ENCODE assay signal across 24 mouse cellular contexts in genomic region chr1:89042081-89042480, GRCm38 (mm10). TPM values are rescaled to one million over a fixed set of nuclear protein-coding genes. Genes with fewer than 3 reads are reported as not detected.
A peak's percentile ranks its signal among the peaks of the same experiment; 100 is the strongest.
DNase-seq lines count a peak whose midpoint lies in the region; ATAC-seq and TF ChIP-seq lines count a peak whose summit lies in the region.
"Had no signal": no experiment of that assay in that cellular context is flagged by ENCODE, and none has a peak within 500 bp of the region (broad histone marks: within the 10 kb centered on the region; RNA-seq: fewer than 3 reads in every experiment).

No protein-coding gene starts in this region.

- H3K36me3 ChIP-seq in heart, embryonic 12.5 days: no peaks in the 10 kb centered on the region
- no peaks in the 10 kb centered on the region for H3K36me3 ChIP-seq in kidney, embryonic 15.5 days
- H3K36me3 ChIP-seq: embryonic facial prominence, embryonic 13.5 days; forebrain, embryonic 12.5 days; hindbrain, embryonic 15.5 days; limb, embryonic 12.5 days; liver, embryonic 13.5 days; midbrain, embryonic 15.5 days; neural tube, embryonic 12.5 days had no signal

- DNase-seq in heart, adult 11 months: peak; percentile 95
- no peak for DNase-seq in kidney, postnatal 14 days
- peak; percentile 4 for DNase-seq in lung, postnatal 36 days
- no peak for DNase-seq in lung, postnatal 25 days (ENCODE audit: low spot score)
- no peak for DNase-seq in left cerebral cortex, postnatal 4 days
- no peak for DNase-seq in cerebellum, adult 2 months
- DNase-seq: adrenal gland, postnatal 10 days; cerebellum, adult 8-10 months; cerebellum, postnatal 36 days; embryo, embryonic 11 days; kidney, adult 11 months; liver, embryonic 13.5 days; right cerebral cortex, postnatal 25 days; spleen, adult 18-20 months had no signal

- no peak for TF ChIP-seq POLR2A in cerebellum, adult 2 months (IDR thresholded peaks at IDR 0.05; ENCODE audit: borderline replicate concordance, insufficient read depth, low read length)

- H3K27ac ChIP-seq in heart, embryonic 12.5 days (ENCODE audit: poor library complexity, severe bottlenecking): no peak overlapping the region
- 0 out of 2 replicates have a peak overlapping the region, but pooled peaks have one; percentile 47 for H3K27ac ChIP-seq in kidney, embryonic 15.5 days
- no peak overlapping the region for H3K27ac ChIP-seq in cerebellum, adult 2 months (ENCODE audit: insufficient read depth, low read length)
- H3K27ac ChIP-seq: embryonic facial prominence, embryonic 13.5 days; forebrain, embryonic 12.5 days; hindbrain, embryonic 15.5 days; limb, embryonic 12.5 days; liver, embryonic 13.5 days; macrophage; midbrain, embryonic 15.5 days; neural tube, embryonic 12.5 days had no signal

- no peak overlapping the region for H3K9ac ChIP-seq in heart, embryonic 12.5 days
- H3K9ac ChIP-seq in kidney, embryonic 15.5 days: no peak overlapping the region
- H3K9ac ChIP-seq: embryonic facial prominence, embryonic 13.5 days; forebrain, embryonic 12.5 days; hindbrain, embryonic 15.5 days; limb, embryonic 12.5 days; liver, embryonic 13.5 days; midbrain, embryonic 15.5 days; neural tube, embryonic 12.5 days had no signal

- TF ChIP-seq CTCF in cerebellum, adult 2 months (IDR thresholded peaks at IDR 0.05; ENCODE audit: borderline replicate concordance, insufficient read depth, low read depth, low read length): no peak

- WGBS in heart, embryonic 12.5 days: 75% methylated on average over 4 of the region's 4 CpGs
- 76% methylated on average over 4 of the region's 4 CpGs for WGBS in kidney, embryonic 15.5 days
- WGBS in cerebellum, adult 2 months: 84% methylated on average over 4 of the region's 4 CpGs

- no peaks in the 10 kb centered on the region for H3K27me3 ChIP-seq in heart, embryonic 12.5 days (replicated peaks)
- H3K27me3 ChIP-seq in kidney, embryonic 15.5 days: no peaks in the 10 kb centered on the region
- H3K27me3 ChIP-seq in cerebellum, adult 2 months (ENCODE audit: control insufficient read depth, insufficient read depth, low read length): no peaks in the 10 kb centered on the region
- H3K27me3 ChIP-seq: embryonic facial prominence, embryonic 13.5 days; forebrain, embryonic 12.5 days; hindbrain, embryonic 15.5 days; limb, embryonic 12.5 days; liver, embryonic 13.5 days; midbrain, embryonic 15.5 days; neural tube, embryonic 12.5 days had no signal

- no peak overlapping the region for H3K4me3 ChIP-seq in heart, embryonic 12.5 days
- H3K4me3 ChIP-seq in kidney, embryonic 15.5 days (replicated peaks): no peak overlapping the region
- no peak overlapping the region for H3K4me3 ChIP-seq in cerebellum, adult 2 months (replicated peaks; ENCODE audit: insufficient read depth, low read depth, low read length)
- H3K4me3 ChIP-seq: embryonic facial prominence, embryonic 13.5 days; erythroblast, embryonic 14.5 days; forebrain, embryonic 12.5 days; hindbrain, embryonic 15.5 days; limb, embryonic 12.5 days; liver, embryonic 13.5 days; midbrain, embryonic 15.5 days; neural tube, embryonic 12.5 days had no signal

- no peak overlapping the region for H3K4me2 ChIP-seq in heart, embryonic 12.5 days
- no peak overlapping the region for H3K4me2 ChIP-seq in kidney, embryonic 15.5 days
- H3K4me2 ChIP-seq: embryonic facial prominence, embryonic 13.5 days; forebrain, embryonic 12.5 days; hindbrain, embryonic 15.5 days; limb, embryonic 12.5 days; liver, embryonic 13.5 days; midbrain, embryonic 15.5 days; neural tube, embryonic 12.5 days had no signal

- peaks cover 7% of the 10 kb centered on the region; the same call in 1 of the 2 replicates for H3K4me1 ChIP-seq in heart, embryonic 12.5 days (replicated peaks)
- peaks cover 26% of the 10 kb centered on the region for H3K4me1 ChIP-seq in kidney, embryonic 15.5 days
- H3K4me1 ChIP-seq in cerebellum, adult 2 months (ENCODE audit: control insufficient read depth, insufficient read depth, low read length): no peaks in the 10 kb centered on the region
- H3K4me1 ChIP-seq: liver, embryonic 13.5 days had no signal

- no peak for ATAC-seq in heart, embryonic 12.5 days (ENCODE audit: insufficient number of reproducible peaks, low FRiP score)
- no peak for ATAC-seq in kidney, embryonic 15.5 days (replicated peaks; ENCODE audit: low FRiP score)
- ATAC-seq: midbrain, embryonic 15.5 days had no signal

- H3K9me3 ChIP-seq in heart, embryonic 12.5 days (replicated peaks): no peaks in the 10 kb centered on the region
- no peaks in the 10 kb centered on the region for H3K9me3 ChIP-seq in kidney, embryonic 15.5 days (replicated peaks)
- H3K9me3 ChIP-seq: embryonic facial prominence, embryonic 13.5 days; forebrain, embryonic 12.5 days; hindbrain, embryonic 15.5 days; limb, embryonic 12.5 days; liver, embryonic 13.5 days; midbrain, embryonic 15.5 days; neural tube, embryonic 12.5 days had no signal

- intact Hi-C loops in left cerebral cortex, postnatal 4 days (cut with DNase I): no loop called here

RNA-seq across cellular contexts. Expression of gene Sh3bp4, which starts 28.1 kb away (rescaled TPM):
- polyA plus RNA-seq in heart, embryonic 12.5 days (2016; fragmentation: Nextera tagmentation; extraction: Ambion mirVana): 25.8 and 28.1 TPM in 2 replicates
- polyA plus RNA-seq in kidney, embryonic 15.5 days (2015; fragmentation: Nextera tagmentation; extraction: Ambion mirVana): 25.4 and 28.7 TPM in 2 replicates
- 10 to 100 TPM; 25.4 to 26.1 TPM for total RNA-seq in left cerebral cortex, postnatal 4 days (2021)
- polyA plus RNA-seq in cerebellum, adult 2 months (2012; rRNA removed): 7.8 and 8.6 TPM in 2 replicates
- polyA plus RNA-seq: erythroblast, embryonic 14.5 days had no signal

Comparison
In these comparisons a context has a peak if more than half of its experiments do, and no peak if none do; other contexts are left out.
1. DNase-seq: peak in heart, adult 11 months (single experiment) and lung, postnatal 36 days (single experiment); none in kidney, postnatal 14 days (single experiment), lung, postnatal 25 days (single experiment), left cerebral cortex, postnatal 4 days (single experiment) and cerebellum, adult 2 months (0 of 2).